Mouse (Mus musculus) common myeloid progenitor, adult 5-6 weeks (primary cell): ENCODE measurements at regions not wholly inside any gene's neighbourhood (a gene's known extent, or its start where the extent isn't known, plus 50 kb on each side); places are given as distances from the start of the nearest gene placed in this dataset.

Experiments used
- ATAC-seq: replicated peaks from 2 replicates; pipeline ENCODE4 v1.8.0; 2016; ENCODE audit warnings: low read depth, mild to moderate bottlenecking, moderate TSS enrichment, inconsistent platforms; ENCODE audit not compliant: poor library complexity, severe bottlenecking

DNA sequence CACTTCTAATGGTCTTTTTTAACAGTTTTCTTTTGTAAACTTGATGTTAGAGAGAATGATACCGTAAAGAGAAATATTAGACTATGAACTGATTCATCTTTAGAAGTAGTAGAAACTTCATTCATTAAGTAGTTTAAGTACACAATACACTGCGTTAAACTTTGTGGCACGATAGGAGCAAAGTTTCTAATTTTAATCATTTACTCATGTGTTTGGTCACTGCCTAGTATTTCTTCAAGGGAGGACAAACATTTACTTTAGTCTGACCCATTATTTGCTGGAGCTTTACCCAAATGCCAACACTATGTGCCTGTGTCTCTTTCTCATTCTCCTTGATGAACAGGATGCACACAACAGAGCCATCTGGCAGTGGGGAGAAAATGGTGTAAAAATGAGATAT lies 200.6 kb downstream of the Chm start:
- no peak for ATAC-seq

- no peak for ATAC-seq
Observed at GRCm38 (mm10) chrX:112984073-112984472, 201.2 kb downstream of the Chm start.

- ATAC-seq = peak; percentile 76
Observed at GRCm38 (mm10) chrX:112978583-112978982, 206.7 kb downstream of the Chm start.

GRCm38 (mm10) chrX:112964093-112964492 lies 221.2 kb downstream of the Chm start:
- 0 out of 2 replicates have a peak, but pooled peaks have one; percentile 32 for ATAC-seq

- ATAC-seq = no peak
Observed at GRCm38 (mm10) chrX:112949792-112950191, 235.5 kb downstream of the Chm start.

- ATAC-seq = no peak
Observed at GRCm38 (mm10) chrX:112947521-112947920, 237.8 kb downstream of the Chm start.

DNA sequence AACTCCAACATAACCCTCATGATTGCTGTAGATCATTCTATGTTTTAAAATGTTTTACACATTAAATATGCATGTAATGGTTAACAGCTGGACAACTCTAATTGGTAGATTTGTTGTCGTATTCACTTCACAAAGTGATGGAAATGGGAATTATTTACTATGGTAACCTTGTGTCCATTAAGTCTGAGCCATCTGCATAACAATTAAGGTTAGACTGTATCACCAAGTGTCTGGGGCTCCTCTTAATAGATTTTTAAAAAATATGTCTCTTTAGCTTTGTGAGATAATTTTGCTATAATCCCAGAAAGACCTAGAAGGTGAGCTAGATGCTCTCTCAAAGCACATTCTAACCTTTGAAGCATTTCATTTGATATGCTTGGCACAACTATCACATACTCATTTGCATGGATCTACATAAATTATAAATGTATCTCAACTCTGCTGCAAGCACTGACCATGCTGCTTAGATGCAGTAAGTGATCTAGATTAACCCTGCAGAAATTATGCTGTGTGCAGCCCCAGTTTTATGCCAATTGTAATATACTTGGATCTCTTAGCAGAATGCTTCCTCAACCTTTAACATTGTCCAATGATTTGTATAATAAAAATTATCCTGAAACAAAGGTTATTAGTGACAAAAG lies 227.2 kb upstream of the Pof1b start:
- ATAC-seq = no peak

DNA sequence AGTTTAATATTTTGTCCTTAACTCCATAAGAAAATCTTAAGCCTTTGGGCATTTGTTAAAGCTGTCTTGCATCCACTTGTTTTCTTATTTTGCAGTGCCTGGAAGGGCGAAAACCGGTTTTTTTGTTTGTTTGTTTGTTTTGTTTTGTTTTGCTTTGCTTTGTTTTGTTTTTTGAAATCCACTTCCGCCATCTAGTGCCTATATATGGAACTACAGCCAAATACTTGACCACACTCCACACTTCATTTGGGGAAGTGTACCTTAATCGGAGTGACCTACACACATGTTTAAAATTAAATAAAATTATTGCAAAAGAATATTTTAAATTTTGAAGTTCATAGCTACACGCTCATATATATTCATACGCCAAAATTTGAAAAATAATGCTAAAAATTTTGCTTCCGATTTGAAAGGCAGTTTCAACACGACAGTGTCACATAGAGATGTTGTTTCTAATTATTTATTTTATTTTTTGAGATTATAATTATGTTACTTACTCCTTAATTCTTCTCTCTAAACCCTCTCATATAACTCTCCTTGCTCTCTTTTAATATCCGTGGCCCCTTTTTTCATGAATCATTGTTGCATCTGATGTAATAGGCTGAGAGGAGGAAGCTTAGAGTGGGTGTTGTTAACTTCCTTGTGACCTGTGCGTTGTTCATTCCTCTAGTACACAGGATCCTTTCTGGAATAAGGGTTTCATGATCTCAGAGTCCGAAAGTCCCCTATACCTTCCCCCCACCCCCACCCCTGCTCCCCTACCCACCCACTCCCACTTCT lies 205.4 kb upstream of the Pof1b start:
- 0 out of 2 replicates have a peak, but pooled peaks have one; percentile 52 for ATAC-seq

DNA sequence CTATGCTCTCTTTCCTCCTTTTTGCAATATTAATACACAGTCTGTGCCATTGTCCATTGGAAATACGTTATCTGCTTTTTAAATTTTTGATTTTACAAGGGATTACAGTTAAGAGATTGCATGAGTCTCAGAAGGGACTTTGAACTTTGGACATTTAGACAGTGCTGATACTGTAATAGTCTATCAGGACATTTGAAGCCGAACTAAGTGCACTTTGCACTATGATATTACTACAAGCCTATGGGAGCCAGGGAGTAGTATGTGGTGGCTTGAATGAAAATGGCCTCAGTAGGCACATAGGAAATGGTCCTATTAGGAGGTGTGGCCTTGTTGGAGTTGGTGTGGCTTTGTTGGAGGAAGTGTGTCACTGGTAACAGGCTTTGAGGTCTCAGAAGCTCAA lies 188.1 kb upstream of the Pof1b start:
- no peak for ATAC-seq
